In the genomic region with DNA sequence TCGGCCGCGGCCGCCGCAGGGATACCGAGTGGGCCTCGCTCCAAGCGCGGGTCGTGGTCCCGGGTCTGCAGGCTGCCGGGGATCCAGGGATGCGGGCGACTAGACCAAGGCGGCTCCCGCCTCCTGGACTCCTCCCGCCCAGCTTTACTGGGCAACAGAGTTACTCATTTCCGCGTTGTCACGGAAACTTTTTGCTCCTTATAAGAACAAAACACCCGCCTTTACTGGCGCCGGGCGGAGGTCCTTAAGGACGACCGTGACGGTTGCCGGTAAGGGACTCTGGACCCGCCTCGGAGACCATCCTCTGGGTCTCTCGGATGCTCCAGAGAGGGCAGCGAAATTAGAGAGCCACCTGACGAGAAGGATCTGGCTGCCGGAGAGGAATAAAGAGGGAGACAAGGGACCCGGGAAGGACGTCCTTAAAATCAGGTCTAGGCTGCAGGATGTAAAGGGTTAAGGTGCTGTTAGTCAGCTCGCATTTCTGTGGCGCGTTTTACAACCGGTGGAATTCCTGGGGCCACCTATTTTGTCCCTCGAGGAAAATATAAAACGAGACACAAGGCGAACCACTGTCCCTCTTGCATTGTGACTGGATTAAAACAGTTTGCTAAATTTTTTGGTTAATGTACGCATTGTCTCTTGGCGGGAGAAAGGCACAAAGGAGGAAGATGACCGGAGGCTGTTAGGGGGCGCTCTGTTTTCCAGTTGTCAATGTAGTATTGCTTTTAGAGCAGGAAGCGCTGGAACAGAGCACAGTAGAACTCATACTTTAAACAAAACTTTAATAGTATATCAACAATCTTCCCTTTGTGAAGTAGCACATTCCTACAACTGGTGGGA, we compare ENCODE assay signal across 8 mouse cellular contexts. TPM values are rescaled to one million over a fixed set of nuclear protein-coding genes. Genes with fewer than 3 reads are reported as not detected.
DNase-seq lines count a peak whose midpoint lies in the region; ATAC-seq and TF ChIP-seq lines count a peak whose summit lies in the region.

A gene (minus strand): TSS at position 162 of the 840 bp plus-strand sequence.
A gene (minus strand): TSS at position 174 of the 840 bp plus-strand sequence.

- H3K4me2 ChIP-seq in hindbrain, embryonic 13.5 days, result peak within 1 kb of the TSS; percentile 89

- DNase-seq in ES-E14 (ENCODE audit: low read depth, low spot score), result peak; percentile 46
- DNase-seq in c-Kit-positive CD71-positive TER-119-positive erythroid progenitor cells, embryonic 14.5 days (ENCODE audit: low spot score), result peak; percentile 83
- DNase-seq in frontal cortex, postnatal 14 days (ENCODE audit: low spot score in 2 of 2), result peak; percentile 39 to 58
- DNase-seq in layer of hippocampus, postnatal 14 days (ENCODE audit: low spot score in 2 of 2), result peak; percentile 72 to 77
- DNase-seq in lung, postnatal 14 days, result peak; percentile 87
- DNase-seq in ovary, postnatal 36 days (ENCODE audit: low spot score), result peak; percentile 74
- peak; percentile 85 for DNase-seq in thymus, postnatal 25 days

- peak; percentile 75 for ATAC-seq in hindbrain, embryonic 13.5 days (ENCODE audit: low FRiP score)

- peak within 1 kb of the TSS; percentile 66 for H3K9ac ChIP-seq in ES-E14 (ENCODE audit: insufficient read depth, low read depth, low read length, poor library complexity, severe bottlenecking)
- H3K9ac ChIP-seq in hindbrain, embryonic 13.5 days, result peak within 1 kb of the TSS; percentile 87

- H3K27ac ChIP-seq in ES-E14 (ENCODE audit: insufficient read depth, low read depth, low read length, poor library complexity, severe bottlenecking), result no peak within 1 kb of the TSS
- H3K27ac ChIP-seq in hindbrain, embryonic 13.5 days, result peak within 1 kb of the TSS; percentile 89

- no peaks in the 10 kb centered on the region for H3K27me3 ChIP-seq in hindbrain, embryonic 13.5 days

- WGBS in hindbrain, embryonic 13.5 days, result under 1% methylated on average over 48 of the region's 48 CpGs

- H3K9me3 ChIP-seq in ES-E14 (ENCODE audit: control insufficient read depth, insufficient read depth, low read depth, low read length), result no peaks in the 10 kb centered on the region
- H3K9me3 ChIP-seq in hindbrain, embryonic 13.5 days, result no peaks in the 10 kb centered on the region

- in situ Hi-C loops in ES-E14 (cut with MboI; ENCODE audit: low sequenced_read_pairs in 2 of 2, unreplicated experiment in 2 of 2), result no loop called here

- no peaks in the 10 kb centered on the region for H3K36me3 ChIP-seq in ES-E14 (ENCODE audit: control insufficient read depth, insufficient read depth, low read length, poor library complexity, severe bottlenecking)
- no peaks in the 10 kb centered on the region for H3K36me3 ChIP-seq in hindbrain, embryonic 13.5 days

- H3K4me3 ChIP-seq in ES-E14 (ENCODE audit: insufficient read depth in 1 of 2, low read depth in 1 of 2, low read length in 2 of 2, poor library complexity in 1 of 2, severe bottlenecking in 1 of 2), result peak within 1 kb of the TSS; percentile 77 to 86
- peak within 1 kb of the TSS; percentile 74 for H3K4me3 ChIP-seq in hindbrain, embryonic 13.5 days

- H3K4me1 ChIP-seq in ES-E14 (ENCODE audit: control insufficient read depth in 2 of 2, insufficient read depth in 2 of 2, low read length in 2 of 2, poor library complexity in 1 of 2), result no peaks in the 10 kb centered on the region; a peak in 1 of 4 replicates
- peaks cover 31% of the 10 kb centered on the region for H3K4me1 ChIP-seq in hindbrain, embryonic 13.5 days (replicated peaks)

TF ChIP-seq in ES-E14, 5 proteins besides CTCF, POLR2A, EP300 and RAD21:
- TF ChIP-seq HCFC1 (IDR thresholded peaks at IDR 0.05; ENCODE audit: borderline replicate concordance, insufficient read depth, low read length), result no peak
- TF ChIP-seq CHD2 (IDR thresholded peaks at IDR 0.05; ENCODE audit: low read depth, low read length), result no peak
- TF ChIP-seq ZC3H11A (IDR thresholded peaks at IDR 0.05; ENCODE audit: borderline replicate concordance, low read depth, low read length), result no peak
- TF ChIP-seq ZNF384 (IDR thresholded peaks at IDR 0.05; ENCODE audit: low read depth, low read length), result no peak
- no peak for TF ChIP-seq MAFK (IDR thresholded peaks at IDR 0.05; ENCODE audit: insufficient read depth, low read depth, low read length)
TF ChIP-seq in ES-E14: peak in this region for 0.

RNA-seq across cellular contexts. Expression of the first gene that starts in this region (rescaled TPM):
- 1.5 and 1.7 TPM in 2 replicates for total RNA-seq in ES-E14 (2012; rRNA removed)
- 1.6 and 2.2 TPM in 2 replicates for polyA plus RNA-seq in hindbrain, embryonic 13.5 days (2015; fragmentation: Nextera tagmentation; extraction: Ambion mirVana)
- 1 to 10 TPM; 1.5 to 4.8 TPM for total RNA-seq in layer of hippocampus, postnatal 14 days (2021)

RNA-seq across cellular contexts. Expression of the second gene that starts in this region (rescaled TPM):
- total RNA-seq in ES-E14 (2012; rRNA removed), result 5.7 and 7.2 TPM in 2 replicates
- 6.9 and 7.8 TPM in 2 replicates for polyA plus RNA-seq in hindbrain, embryonic 13.5 days (2015; fragmentation: Nextera tagmentation; extraction: Ambion mirVana)
- total RNA-seq in layer of hippocampus, postnatal 14 days (2021), result 1 to 10 TPM; 1.7 to 1.9 TPM
